Mouse (Mus musculus) CH12F3 (cell line): ENCODE results near the gene Ggt1.

ENCODE experiments used
- in situ Hi-C: fragments of 300-500 bp; cut with MboI; formaldehyde crosslinking; loops from 2 replicates; pipeline ENCODE4 v1.14.3; 2020; ENCODE audit warnings: low sequenced_read_pairs

The Ggt1 gene

DNA sequence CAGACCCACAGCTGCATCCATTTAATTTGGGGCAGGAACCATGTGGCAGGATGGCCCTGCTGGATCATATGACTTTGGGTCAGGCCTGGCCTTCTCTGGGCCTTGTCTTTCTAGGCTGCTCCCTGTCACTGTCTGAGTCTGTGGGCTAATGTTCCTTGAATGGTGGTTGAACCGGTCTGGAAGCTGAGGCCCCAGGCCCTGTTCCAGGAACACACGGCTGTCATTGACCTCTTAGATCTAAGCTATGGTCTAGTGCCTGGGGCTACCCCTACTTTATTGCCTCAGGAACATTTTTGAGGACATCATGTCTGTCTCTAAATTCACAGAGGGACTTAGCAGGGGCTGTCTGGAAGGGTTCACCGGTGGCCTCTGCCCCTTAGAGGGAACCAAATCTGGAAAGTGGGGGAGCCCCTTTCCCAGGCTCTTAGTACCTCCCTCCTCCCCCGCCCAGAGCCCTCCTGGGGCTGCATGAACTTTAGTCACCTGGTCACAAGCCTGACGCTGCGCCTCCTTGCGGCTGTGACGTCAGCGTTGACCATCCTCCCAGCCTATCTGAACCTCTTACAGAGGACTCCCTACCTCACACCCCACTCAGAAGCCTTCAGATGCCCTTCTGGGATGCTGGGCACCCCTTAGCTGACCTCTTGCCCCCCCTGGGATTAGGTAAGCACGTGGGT, 9.7 kb downstream of the Ggt1 start:
- in situ Hi-C loops = no loop called here

DNA sequence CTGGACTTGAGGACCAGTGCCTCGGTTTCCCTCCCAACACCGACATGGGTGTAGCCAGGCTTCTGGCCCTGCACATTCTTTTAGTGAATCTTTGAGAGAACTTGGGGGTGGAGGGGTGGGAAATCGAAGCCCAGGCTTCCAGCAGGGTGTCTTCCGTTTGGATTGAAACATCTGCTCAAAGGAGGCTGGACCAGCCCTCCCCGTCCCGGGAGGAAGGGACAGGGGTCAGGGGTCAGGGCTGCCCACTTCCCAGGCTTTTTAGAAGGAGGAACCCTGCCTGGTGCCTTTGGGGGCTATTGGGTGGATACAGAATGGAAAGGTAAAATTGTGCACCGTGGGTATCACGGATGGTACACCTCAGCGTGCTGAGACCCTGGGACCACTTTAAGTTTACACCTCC, 10.5 kb downstream of the Ggt1 start:
- in situ Hi-C loops = no loop called here

DNA sequence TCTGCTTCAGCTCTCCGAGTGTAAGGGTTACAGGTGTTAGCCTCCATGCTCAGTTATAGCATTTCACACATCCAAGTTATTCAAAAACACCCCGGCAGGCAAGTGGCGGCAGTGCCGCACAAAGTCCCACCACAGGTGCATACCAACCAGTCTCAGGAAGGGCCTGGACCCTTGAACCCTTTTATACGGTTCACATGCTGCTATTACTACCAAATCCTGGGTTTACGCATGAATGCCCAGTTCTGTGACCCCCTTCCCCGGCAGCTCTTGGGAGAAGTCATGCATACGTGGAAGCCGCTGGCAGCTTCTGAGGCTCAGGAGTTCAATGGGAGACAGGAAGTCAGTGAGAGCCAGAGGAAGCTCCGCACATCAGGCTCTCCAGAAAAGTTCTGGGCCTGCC, 11.8 kb downstream of the Ggt1 start:
- in situ Hi-C loops = no loop called here

DNA sequence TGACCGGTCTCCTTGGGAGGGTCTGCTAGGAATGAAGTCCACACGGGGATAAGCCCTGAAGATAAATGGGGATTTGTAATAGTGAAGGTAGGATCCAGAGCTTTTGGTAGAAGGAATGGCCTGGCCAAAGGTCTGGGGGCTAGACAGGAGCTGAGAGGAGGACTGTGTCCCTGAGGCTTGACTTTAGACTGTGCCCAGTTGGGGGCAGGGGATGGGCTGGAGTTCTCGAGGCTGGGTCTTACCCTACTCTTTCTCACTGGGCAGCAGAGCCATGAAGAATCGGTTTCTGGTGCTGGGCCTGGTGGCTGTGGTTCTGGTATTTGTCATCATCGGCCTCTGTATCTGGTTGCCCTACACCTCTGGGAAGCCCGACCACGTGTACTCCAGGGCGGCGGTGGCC, 12.6 kb downstream of the Ggt1 start:
- in situ Hi-C loops = no loop called here

DNA sequence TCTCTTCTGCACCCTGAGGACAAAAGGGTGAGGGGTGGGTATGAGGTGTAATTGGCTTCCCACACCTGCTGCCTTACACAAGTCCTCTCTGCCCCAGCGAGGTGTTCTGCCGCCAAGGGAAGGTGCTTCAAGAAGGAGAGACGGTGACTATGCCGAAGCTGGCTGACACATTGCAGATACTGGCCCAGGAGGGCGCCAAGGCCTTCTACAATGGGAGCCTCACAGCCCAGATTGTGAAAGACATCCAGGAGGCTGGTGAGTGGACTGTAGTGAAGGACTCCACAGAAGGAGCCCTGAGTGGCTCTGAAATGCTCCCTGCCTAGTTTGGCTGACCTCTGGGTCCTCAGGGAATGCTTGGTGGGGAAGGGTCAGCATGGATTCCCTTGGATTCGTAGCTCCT, 17.7 kb downstream of the Ggt1 start:
- in situ Hi-C loops = no loop called here

DNA sequence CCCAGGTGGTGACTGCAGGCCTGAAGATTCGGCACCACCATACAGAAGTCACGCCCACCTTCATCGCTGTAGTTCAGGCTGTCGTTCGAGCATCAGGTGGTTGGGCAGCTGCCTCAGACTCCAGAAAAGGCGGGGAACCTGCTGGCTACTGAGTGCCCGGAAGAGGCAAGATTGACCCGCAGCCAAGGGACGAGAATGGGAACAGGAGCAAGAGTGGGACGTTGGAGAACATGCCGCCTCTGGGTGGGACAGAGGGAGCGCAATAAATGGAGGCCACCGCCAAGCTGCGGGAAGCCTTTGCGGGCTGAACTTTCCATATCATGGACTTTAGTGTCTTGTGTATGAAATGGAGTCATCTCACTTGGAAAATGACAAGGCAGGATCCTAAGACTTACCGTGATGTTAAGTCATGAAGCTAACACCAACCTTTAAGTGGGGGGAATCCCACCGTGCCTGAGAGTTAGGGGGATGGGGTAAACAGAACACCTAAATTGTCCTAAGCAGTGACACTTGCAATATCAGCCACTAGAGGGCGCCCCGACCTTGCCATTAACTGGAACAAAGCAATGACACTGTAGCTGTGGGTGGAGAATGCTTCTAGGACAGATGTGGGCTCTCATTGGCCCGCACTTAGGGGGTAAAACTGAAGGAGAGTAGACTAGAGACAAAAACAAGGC, 24.6 kb downstream of the Ggt1 start:
- in situ Hi-C loops = no loop called here

DNA sequence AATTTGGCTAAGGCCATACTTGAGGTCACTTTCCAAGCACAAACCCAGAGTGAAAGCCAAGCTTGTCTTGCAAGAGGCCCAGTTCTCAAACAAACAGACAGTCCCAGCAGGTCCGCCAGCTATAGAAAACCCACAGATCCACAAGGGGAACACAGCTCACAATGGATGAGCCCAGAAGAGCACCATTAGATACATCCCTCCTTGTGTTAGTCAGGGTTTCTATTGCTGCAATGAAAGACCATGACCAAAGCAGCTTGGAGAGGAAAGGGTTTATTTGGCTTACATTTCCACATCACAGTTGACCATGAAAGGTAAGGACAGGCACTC, 25.1 kb downstream of the Ggt1 start:
- in situ Hi-C loops = no loop called here

DNA sequence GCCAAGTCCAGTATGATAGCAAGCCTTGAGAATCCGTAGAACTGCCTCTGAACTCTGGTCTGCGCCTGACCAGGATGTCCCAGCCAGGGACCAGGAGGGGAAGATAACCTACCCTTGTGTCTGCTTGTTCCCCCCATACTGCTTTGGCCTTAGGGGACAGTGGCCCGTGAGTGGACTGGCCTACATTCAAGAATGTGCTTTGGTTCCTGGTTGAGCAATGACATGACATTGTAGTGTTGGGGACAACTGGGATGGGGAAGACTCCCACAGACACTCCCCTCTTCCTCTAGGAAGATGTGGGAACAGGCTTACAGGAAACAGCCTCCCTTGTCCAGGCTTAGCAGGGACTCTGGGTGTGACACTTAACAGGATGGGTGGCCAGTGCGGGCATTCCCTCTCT, 26.4 kb downstream of the Ggt1 start:
- in situ Hi-C loops = no loop called here

DNA sequence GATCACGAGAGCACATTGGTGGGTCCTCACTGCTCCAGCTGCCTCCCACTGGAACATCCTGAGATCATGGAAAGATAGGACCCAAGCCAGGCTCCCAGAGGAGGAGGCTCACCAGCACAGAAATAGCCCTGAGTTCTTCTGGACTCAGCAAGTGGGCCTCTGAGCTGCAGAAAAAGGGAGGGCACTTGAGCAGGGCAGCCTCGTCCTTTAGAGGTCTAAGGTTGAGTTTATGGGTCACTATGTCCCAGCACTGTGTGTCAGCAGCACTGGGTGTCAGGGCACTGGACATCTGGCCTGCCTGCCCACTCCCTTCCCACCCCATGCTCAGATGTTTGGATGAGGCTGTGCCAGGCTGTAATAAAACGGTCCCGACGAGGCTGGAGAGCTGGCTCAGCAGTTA, 26.9 kb downstream of the Ggt1 start:
- in situ Hi-C loops = no loop called here

DNA sequence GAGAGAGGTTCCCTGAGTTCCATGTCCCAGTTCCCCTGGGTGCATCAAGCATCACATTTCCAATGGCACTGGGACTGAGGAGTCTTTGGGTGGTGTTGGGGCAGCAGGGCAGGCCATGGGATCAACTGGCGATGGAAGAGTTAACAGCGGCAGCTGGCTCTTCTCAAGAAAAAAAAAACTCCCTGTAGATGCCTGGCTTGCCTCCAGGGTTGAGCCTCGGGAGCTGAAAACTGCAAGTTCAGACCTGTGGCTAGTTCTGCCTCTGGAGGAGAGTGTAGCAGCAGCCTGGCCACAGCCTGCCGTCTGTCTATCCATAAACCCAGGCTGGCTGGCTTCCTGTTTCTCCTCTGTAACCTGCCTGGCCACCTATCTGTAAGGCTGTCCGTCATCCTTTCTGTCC, 27.7 kb downstream of the Ggt1 start, which contains the start of gene Ggt5:
TSS of gene Ggt5 (plus strand) at position 212 of the 400 bp plus-strand sequence.
- in situ Hi-C loops = no loop called here

DNA sequence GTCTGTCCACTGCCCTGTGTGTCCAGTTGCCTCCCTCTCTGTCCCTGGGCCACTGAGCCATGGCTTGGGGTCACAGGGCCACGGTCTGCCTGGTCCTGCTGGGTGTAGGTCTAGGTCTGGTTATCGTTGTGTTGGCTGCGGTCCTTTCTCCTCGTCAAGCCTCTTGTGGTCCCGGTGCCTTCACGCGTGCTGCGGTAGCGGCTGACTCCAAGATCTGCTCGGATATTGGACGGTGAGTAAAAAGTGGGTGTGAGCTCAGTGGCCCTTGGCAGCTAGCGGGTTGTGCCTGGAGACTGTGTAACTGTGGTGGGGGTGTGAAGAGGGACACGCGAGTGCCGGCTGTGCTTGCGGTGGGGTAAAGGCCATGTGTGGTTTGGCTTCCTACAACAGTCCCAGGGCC, 28.2 kb downstream of the Ggt1 start:
- in situ Hi-C loops = no loop called here

DNA sequence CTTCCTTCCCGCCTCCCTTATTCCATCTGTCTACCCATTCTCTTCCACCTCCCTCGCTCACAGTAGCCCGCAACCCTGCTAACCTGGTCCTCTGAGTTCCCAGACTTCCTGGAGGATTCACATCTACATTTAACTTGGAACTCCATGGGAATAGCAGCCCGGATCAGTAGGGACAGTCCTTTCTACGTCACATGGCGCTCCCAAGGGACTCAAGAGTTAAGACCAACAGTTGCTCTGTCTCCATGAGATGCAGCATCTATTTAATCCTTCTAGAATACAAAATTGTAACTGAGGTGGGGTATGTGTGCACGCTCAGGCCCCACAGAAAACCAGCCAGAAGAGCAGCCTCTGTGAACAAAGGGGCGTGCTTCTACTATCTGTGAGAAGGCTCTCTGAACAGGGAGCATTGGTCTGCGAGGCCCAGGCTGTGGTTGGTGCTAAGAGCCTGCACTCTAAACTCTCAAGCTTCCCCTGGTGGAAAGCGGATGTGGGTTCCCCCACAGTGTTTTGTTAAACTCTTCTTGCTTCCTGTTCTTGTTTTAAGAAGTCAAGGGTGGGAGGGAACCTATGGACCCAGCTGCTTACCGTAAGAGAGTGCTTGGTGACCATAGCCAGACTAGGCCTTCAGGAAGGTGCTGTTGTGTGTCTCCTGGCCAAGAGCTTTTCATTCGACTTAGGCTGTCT, 29.9 kb downstream of the Ggt1 start:
- in situ Hi-C loops = no loop called here

DNA sequence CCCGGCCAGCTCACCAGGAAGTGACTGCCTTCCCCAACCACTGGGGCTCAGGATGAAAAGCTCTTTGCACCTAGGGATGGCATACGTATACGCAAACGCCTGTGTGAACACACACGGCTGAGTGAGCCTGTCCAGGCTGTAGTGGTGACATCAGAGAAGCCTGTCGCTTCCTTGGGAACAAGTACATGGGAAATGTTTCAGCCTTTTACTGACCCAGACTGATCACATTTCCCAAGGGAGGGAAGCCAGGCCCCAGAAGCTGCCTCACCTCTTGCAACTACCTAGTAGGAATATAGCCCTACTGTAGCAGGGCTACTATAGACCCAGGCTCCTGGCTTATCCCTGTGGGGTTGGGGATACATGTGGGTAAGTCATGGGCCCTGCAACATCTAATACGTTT, 31.2 kb downstream of the Ggt1 start:
- in situ Hi-C loops = no loop called here

DNA sequence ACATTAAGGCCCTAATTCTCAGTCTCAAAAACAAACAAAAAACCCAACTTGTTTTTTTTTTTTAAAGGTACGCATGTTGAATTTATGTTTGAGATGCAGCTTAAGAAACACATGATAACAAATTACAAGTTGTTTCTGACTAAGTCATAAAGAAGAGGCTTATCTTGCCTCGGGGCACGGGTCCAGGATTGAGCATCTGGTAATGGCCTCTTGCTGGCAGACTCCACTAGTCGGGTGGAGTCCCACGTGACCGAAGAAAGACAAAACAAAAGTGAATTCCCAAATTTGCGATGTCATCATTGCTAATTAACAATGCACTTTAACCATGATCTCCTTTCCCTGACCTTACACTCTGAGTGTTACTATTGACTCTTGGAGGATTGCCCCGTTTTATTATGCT, 34.6 kb downstream of the Ggt1 start:
- in situ Hi-C loops = no loop called here

DNA sequence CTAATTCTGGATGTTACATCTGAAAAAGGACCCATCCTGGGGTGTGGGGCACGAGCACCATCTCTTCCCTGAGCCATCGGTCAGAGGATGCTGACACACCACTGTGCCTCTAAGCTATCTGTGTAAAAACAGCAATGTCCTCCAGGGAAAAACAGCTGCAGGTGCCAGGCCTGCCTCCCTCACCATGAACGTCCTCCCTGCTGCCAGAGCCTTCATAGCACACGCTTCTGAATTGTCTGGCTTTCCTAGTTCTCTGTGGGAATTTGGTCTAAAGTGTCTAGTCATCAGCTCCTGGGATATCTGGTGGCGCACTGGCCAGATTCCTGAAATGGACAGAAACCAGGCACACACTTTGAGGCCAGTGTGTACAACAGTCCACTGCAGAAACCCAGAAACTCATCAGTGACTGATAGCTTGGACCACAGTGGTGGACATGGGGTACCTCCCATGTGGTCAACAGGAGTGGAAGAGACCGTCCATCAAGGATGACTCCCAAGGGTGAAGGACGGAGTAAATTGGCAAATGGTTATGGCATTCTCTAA, 38.9 kb downstream of the Ggt1 start:
- in situ Hi-C loops = no loop called here

DNA sequence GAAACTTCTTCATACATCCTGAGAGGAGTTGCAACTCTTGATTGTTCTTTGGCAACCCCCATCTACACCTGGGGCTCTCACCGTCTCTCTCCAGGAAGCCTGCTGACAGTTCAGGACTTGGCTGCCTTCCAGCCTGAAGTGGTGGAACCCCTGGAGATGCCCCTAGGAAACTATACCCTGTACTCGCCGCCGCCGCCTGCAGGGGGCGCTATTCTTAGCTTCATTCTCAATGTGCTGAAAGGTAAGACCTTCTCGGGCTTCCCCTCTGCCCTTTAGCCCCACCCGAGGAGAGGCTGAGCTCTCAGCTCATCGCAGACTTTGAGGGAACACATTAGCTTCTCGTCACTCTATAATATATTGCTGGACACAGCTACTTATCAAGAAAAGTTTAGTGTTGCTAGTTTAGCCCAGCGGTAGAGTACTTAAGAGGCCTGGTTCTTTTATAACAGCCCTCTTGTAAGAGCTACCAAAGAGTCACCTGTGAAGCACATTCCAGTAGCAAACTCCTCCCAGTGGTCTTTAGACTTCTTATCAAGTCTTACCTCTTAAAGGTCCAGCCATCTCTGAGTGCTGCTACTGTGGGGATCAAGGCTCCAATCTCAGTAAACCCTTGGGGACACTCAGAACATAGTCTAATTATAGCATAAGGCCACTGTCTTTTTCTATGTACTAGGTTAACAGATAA, 43.9 kb downstream of the Ggt1 start:
- in situ Hi-C loops = no loop called here

DNA sequence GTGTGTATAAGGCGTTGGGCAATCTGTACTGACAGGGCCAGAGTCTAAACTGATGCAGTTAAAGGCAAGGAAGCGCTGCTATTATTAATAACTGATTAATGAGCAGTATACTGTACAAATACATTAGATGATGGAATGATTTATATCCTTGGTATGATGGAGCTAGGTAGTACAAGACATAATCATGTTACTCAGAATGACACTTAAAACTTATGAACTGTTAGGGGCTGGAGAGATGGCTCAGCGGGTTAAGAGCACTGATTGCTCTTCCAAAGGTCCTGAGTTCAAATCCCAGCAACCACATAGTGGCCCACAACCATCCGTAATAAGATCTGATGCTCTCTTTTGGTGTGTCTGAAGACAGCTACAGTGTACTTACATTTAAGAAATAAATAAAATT, 45.8 kb downstream of the Ggt1 start:
- in situ Hi-C loops = no loop called here

DNA sequence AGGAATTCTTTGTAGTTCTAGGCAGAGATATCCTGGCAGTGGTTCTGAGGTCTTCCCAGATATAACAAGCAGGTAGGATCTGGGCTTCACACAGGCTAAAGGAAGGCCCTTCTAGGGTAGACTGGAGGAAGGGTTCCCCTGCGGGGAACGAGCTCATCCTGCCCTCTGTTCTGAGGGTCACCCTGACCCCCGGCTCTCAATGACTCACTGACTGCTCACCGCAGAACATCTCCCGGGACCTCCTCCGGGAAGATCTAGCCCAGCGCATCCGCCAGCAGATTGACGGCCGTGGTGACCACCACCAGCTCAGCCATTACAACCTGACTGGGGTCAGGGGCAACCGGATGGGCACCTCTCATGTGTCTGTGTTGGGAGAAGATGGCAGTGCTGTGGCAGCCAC, 47.6 kb downstream of the Ggt1 start:
- in situ Hi-C loops = no loop called here

DNA sequence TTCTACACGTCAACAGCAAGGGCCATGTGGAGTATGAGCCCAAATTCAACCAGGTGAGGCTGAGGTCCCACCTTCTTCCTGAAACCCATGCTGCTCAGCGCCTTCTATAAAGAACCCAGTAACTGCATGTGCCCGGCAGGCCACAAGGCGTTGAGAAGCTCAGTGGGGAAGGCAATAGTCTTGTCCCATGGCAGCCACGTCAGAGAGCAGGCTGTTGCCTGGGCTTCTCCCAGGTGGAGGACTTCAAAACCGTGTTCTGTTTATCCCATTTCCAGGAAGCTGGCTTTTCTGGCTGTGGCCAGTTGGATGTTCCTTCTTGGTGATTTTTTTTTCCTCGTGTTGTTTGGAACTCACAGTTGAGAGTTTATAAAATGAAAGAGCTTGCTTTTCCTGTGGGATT, 49.1 kb downstream of the Ggt1 start:
- in situ Hi-C loops = no loop called here

DNA sequence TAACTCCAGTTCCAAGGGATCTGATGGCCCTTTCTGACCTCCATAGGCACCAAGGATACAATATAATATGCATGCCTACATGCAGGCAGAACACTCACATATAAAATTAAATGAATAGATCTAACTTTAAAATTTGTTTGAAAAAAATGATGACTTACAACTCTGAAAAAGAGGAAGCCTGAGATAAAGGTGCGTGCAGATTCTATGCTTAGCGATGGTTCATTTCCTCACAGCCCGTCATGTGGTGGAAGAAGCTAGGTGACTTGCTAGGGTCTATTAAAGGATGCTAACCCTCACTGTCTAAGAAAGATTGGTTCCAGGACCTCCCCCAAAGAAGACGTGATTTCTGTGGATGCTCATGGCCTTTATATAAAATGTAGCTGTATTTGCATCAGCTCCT, 54.6 kb downstream of the Ggt1 start:
- in situ Hi-C loops = no loop called here

DNA sequence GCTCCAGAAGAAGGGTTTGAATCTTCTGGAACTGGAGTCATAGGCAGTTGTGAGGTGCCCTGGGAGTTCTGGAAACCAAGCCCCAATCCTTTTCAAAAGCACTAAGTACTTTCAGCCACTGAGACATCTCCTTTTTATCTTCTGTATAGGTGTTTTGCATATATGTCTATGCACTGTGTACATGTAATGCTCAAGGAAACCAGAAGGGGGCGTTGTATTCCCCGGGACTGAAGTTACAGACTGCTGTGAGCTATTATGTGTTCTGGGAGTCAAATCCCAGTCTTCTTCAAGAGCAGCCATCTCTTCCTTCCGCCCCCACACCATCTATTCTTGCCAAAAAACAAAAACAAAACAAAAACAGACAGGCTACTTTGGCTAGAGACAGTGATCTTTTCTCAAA, 59.4 kb downstream of the Ggt1 start:
- in situ Hi-C loops = no loop called here

DNA sequence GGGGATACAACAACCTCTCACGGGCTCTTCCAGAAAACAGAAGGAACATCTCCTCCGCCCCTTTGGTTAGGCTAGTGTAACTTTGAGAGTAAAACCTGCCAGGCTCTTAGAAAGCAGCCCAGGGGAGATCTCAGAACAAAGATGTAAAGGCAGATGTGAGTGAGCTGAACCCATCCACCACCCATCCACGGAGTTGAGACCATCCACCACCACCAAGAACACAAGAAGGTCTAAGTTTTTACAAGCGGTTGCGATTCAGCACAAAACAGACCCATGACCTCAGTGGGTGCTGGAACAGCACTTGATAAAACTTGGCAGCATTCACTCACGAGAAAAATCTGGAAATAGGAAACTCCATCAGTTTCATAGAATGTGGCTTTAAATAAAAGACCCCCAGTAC, 64.5 kb downstream of the Ggt1 start:
- in situ Hi-C loops = no loop called here
